Mouse (Mus musculus): ENCODE measurements at regions not wholly inside any gene's neighbourhood (a gene's known extent, or its start where the extent isn't known, plus 50 kb on each side); places are given as distances from the start of the nearest gene placed in this dataset.

DNA sequence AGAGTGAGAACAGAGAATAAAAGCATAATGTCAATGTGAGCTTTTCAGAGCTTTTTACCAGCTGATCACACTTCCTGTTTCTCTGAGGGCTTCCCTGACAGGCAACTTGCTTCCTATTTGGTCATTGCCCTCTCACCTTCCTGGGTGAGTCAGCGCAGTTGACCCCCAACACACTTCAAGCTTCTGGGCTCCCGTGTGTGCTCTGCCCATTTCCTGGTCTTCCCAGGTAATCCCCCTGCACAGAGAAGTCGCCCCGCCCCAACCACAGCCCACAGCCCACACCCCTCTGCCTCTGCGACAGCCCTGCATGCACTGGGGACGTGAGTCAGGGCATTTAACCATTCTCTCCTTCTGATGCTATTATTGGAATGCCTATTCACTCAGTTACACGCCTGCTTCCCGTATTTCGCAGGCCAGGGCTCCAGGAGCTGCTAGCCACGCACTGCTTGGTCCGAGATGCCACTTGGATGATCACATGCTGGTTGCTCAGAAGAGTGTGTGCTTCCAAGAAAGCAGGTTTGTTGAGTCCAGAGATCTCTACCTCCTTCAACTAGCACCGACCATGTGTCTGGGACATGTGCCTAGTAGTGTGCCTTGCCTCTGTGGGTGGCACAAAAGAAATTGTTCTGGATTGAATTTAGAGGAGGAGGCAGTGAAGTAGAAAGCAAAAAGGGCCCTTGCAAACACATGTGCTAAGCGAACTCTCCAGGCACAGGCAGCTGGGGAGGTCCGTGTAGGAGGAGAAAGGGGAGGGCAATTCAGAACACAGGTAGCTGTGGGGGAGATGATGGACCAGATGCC is 227.4 kb downstream of the Pik3r1 start:
- TF ChIP-seq POLR2A (IDR thresholded peaks at IDR 0.05; ENCODE audit: insufficient read length, low read depth): no peak
- TF ChIP-seq POLR2AphosphoS2 (IDR thresholded peaks at IDR 0.05; ENCODE audit: insufficient read length, low read depth): no peak
- no peak for TF ChIP-seq TCF12 (IDR thresholded peaks at IDR 0.05; ENCODE audit: insufficient read depth, poor library complexity, severe bottlenecking)
- TF ChIP-seq MYOD1 (IDR thresholded peaks at IDR 0.05; ENCODE audit: control insufficient read depth in 1 of 3, insufficient read length in 2 of 3, low read depth in 2 of 3): peak in 1 of 3 experiments; percentile 49
- no peak for TF ChIP-seq E2F4 (IDR thresholded peaks at IDR 0.05; ENCODE audit: insufficient read depth)
- peak; percentile 64 for TF ChIP-seq USF1 (IDR thresholded peaks at IDR 0.05; ENCODE audit: low read depth)
